Mouse (Mus musculus): Measurements from ENCODE around the gene Srrt. TPM values are rescaled to one million over a fixed set of nuclear protein-coding genes. Genes with fewer than 3 reads are reported as not detected.

Srrt gene
- 350 and 528 TPM in 2 replicates for total RNA-seq (2012; rRNA removed)

DNA sequence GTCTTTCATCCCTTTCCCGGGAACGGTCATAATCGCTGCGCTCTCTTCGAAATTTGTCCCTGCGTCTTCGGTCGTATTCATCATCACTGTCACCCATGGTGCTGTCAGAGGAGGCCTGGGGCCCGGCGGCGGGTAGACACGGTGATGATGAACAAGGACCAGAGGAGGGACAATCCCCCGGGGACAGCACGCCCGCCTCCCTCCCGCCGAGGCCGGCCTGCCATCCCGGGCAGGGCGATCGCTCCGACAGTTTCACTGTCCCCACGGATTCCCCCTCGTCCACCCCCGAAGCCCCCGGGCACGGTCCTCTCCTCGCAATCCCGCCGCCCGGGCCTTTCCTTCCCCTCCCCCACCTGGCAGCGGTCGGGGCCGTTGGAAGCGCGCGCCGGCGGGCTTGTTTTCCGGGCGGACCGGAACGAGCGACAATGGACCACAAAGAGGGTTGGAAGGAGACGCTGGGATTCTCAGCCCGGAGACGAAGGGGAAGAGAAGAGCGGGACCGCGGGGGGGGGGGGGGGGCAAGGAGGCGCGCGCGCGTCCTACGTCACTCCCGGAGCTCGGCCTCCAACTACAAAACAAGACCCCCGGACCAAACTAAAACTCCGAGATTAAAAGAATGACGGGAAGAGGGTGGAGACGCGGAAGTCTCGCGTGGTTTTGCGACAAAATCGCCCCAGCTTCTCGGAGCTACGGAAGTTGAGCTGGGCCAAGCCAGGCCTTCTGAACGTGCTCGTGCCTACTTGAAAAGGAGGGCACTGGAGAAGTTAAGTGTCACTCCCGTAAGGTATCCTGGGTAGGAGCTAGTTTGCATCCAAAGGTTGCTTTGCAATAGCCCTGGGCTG, at the start of gene Srrt:
TSS of gene Srrt (minus strand) at position 604 of the 842 bp plus-strand sequence.
- Histone ChIP-seq H3K9me3 (ENCODE audit: control insufficient read depth, insufficient read depth, low read depth, low read length) (no peaks in the 10 kb centered on the region), H3K36me3 (ENCODE audit: control insufficient read depth, insufficient read depth, low read length, poor library complexity, severe bottlenecking) (peaks cover 43% of the 10 kb centered on the region), H3K4me1 (ENCODE audit: control insufficient read depth in 2 of 2, insufficient read depth in 2 of 2, low read length in 2 of 2, poor library complexity in 1 of 2) (peaks cover 6 to 7% of the 10 kb centered on the region in 2 experiments; a peak in 2 of 4 replicates), H3K27ac (ENCODE audit: insufficient read depth, low read depth, low read length, poor library complexity, severe bottlenecking) (peak within 1 kb of the TSS; percentile 96), H3K4me3 (ENCODE audit: insufficient read depth in 1 of 2, low read depth in 1 of 2, low read length in 2 of 2, poor library complexity in 1 of 2, severe bottlenecking in 1 of 2) (peak within 1 kb of the TSS; percentile 60 to 84), H3K9ac (ENCODE audit: insufficient read depth, low read depth, low read length, poor library complexity, severe bottlenecking) (peak within 1 kb of the TSS; percentile 94)
- in situ Hi-C loops (cut with MboI; ENCODE audit: low sequenced_read_pairs in 2 of 2, unreplicated experiment in 2 of 2) = no loop called here
- peak; percentile 93 for DNase-seq (ENCODE audit: low read depth, low spot score)
- TF ChIP-seq MAFK (IDR thresholded peaks at IDR 0.05; ENCODE audit: insufficient read depth, low read depth, low read length) (no peak), CHD2 (IDR thresholded peaks at IDR 0.05; ENCODE audit: low read depth, low read length) (peak; percentile 94), ZNF384 (IDR thresholded peaks at IDR 0.05; ENCODE audit: low read depth, low read length) (no peak), HCFC1 (IDR thresholded peaks at IDR 0.05; ENCODE audit: borderline replicate concordance, insufficient read depth, low read length) (peak; percentile 23; the same call in 1 of the 2 replicates), ZC3H11A (IDR thresholded peaks at IDR 0.05; ENCODE audit: borderline replicate concordance, low read depth, low read length) (no peak)

DNA sequence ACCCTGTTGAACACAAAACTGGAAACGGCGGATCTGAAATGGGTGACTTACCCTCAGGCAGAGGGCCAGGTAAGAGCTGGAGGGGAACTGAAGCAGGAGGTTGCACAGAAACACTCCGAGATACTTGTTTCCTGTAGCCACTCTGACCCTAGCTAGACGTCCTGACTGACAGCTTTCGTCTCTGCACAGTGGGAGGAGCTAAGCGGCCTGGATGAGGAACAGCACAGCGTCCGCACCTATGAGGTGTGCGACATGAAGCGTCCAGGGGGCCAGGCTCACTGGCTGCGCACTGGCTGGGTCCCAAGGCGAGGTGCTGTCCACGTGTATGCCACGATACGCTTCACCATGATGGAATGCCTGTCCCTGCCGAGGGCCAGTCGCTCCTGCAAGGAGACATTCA, 46.6 kb upstream of the Srrt start:
- Histone ChIP-seq H3K4me3 (ENCODE audit: insufficient read depth in 1 of 2, low read depth in 1 of 2, low read length in 2 of 2, poor library complexity in 1 of 2, severe bottlenecking in 1 of 2) (0 out of 4 replicates have a peak overlapping the region, but pooled peaks of 1 of the 2 experiments have one; percentile 3), H3K36me3 (ENCODE audit: control insufficient read depth, insufficient read depth, low read length, poor library complexity, severe bottlenecking) (peaks cover 23% of the 10 kb centered on the region; the same call in 1 of the 2 replicates), H3K9me3 (ENCODE audit: control insufficient read depth, insufficient read depth, low read depth, low read length) (no peaks in the 10 kb centered on the region), H3K27ac (ENCODE audit: insufficient read depth, low read depth, low read length, poor library complexity, severe bottlenecking) (no peak overlapping the region), H3K4me1 (ENCODE audit: control insufficient read depth in 2 of 2, insufficient read depth in 2 of 2, low read length in 2 of 2, poor library complexity in 1 of 2) (peaks cover 0 to 17% of the 10 kb centered on the region in 2 experiments; a peak in 2 of 4 replicates), H3K9ac (ENCODE audit: insufficient read depth, low read depth, low read length, poor library complexity, severe bottlenecking) (no peak overlapping the region)
- TF ChIP-seq CHD2 (IDR thresholded peaks at IDR 0.05; ENCODE audit: low read depth, low read length) = no peak
- no peak for TF ChIP-seq ZC3H11A (IDR thresholded peaks at IDR 0.05; ENCODE audit: borderline replicate concordance, low read depth, low read length)
- no peak for TF ChIP-seq HCFC1 (IDR thresholded peaks at IDR 0.05; ENCODE audit: borderline replicate concordance, insufficient read depth, low read length)
- no peak for TF ChIP-seq ZNF384 (IDR thresholded peaks at IDR 0.05; ENCODE audit: low read depth, low read length)
- no peak for TF ChIP-seq MAFK (IDR thresholded peaks at IDR 0.05; ENCODE audit: insufficient read depth, low read depth, low read length)
- no peak for DNase-seq (ENCODE audit: low read depth, low spot score)
- in situ Hi-C loops (cut with MboI; ENCODE audit: low sequenced_read_pairs in 2 of 2, unreplicated experiment in 2 of 2) = no loop called here

DNA sequence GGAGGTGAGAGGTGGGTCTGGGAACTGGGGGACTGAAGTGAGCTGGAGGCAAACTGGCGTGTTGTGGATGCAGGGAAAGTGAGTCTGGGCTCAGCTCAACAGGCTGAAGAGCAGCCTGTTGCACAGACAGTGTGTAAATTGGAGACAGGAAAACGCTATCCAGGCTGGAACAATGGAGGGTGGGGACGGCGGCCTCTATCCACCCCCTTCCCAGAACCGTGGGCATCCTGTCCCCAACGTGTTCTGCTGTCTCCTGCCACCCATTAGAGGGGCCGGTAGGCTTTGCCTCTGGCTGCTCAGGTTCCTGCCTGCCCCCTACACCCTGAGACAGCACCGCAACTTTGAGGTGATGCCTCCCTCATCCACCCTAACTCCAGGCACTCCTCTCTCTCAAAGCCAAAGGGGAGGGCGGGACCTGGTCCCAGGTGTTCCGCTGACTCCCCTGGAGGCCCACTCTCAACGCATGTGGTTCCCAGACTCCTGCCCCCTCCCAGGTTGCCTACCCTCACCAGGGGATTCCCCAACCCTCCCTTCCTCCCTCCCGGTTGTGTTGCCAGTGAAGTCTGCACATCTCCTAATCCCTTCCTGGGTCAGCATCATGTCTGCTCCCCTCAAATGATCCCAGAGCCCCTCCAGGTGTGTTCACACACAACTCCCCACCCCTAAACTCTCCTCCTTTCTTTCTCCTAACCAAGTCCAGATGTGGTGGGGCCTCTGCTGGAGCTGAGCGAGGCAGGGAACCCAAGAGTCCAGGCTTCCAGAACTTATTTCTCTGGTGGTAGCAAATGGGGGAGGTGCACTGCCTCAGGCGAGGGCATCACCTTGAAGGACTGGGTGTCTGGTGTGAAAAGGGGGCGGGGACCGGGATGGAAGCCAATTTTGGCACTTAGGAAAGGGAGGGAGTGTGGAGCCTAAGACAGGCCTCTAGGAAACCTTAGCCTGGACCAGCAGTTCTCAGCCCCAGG, 44.8 kb upstream of the Srrt start:
- no peak for TF ChIP-seq HCFC1 (IDR thresholded peaks at IDR 0.05; ENCODE audit: borderline replicate concordance, insufficient read depth, low read length)
- Histone ChIP-seq H3K4me3 (ENCODE audit: insufficient read depth in 1 of 2, low read depth in 1 of 2, low read length in 2 of 2, poor library complexity in 1 of 2, severe bottlenecking in 1 of 2) (peak overlapping the region; percentile 86), H3K9me3 (ENCODE audit: control insufficient read depth, insufficient read depth, low read depth, low read length) (no peaks in the 10 kb centered on the region), H3K9ac (ENCODE audit: insufficient read depth, low read depth, low read length, poor library complexity, severe bottlenecking) (peak overlapping the region; percentile 36; the same call in 1 of the 2 replicates), H3K4me1 (ENCODE audit: control insufficient read depth in 2 of 2, insufficient read depth in 2 of 2, low read length in 2 of 2, poor library complexity in 1 of 2) (peaks cover 2 to 19% of the 10 kb centered on the region in 2 experiments; a peak in 2 of 4 replicates), H3K27ac (ENCODE audit: insufficient read depth, low read depth, low read length, poor library complexity, severe bottlenecking) (peak overlapping the region; percentile 12; the same call in 1 of the 2 replicates), H3K36me3 (ENCODE audit: control insufficient read depth, insufficient read depth, low read length, poor library complexity, severe bottlenecking) (peaks cover 18% of the 10 kb centered on the region; the same call in 1 of the 2 replicates)
- DNase-seq (ENCODE audit: low read depth, low spot score) = peak; percentile 74
- in situ Hi-C loops (cut with MboI; ENCODE audit: low sequenced_read_pairs in 2 of 2, unreplicated experiment in 2 of 2) = no loop called here

DNA sequence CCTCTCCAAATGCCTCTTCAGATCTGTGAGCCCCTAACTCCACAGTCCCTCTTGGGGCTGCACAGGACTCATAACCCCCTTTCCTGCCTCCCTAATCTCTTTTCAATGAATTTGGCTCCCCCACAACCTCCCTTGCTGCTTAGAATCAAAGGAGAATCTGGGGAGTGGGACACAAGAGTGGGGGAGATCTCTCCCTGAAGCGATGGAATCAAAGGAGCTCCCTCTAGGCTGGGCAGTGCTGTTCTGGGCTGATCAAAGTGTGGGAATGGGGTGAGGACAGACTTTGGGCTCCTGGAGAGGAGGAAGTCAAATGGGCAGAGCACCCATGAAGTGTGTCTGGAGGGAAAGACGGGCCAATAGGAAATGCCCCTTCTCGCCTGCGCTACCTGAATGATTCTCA, 43.9 kb upstream of the Srrt start:
- H3K4me1 ChIP-seq (ENCODE audit: control insufficient read depth in 2 of 2, insufficient read depth in 2 of 2, low read length in 2 of 2, poor library complexity in 1 of 2) = peaks cover 3 to 21% of the 10 kb centered on the region in 2 experiments; a peak in 3 of 4 replicates
- no peaks in the 10 kb centered on the region for H3K9me3 ChIP-seq (ENCODE audit: control insufficient read depth, insufficient read depth, low read depth, low read length)
- TF ChIP-seq CHD2 (IDR thresholded peaks at IDR 0.05; ENCODE audit: low read depth, low read length) = no peak
- no peak for TF ChIP-seq ZC3H11A (IDR thresholded peaks at IDR 0.05; ENCODE audit: borderline replicate concordance, low read depth, low read length)
- TF ChIP-seq ZNF384 (IDR thresholded peaks at IDR 0.05; ENCODE audit: low read depth, low read length) = no peak
- DNase-seq (ENCODE audit: low read depth, low spot score) = no peak
- peak overlapping the region; percentile 5; the same call in 1 of the 2 replicates for H3K27ac ChIP-seq (ENCODE audit: insufficient read depth, low read depth, low read length, poor library complexity, severe bottlenecking)
- peaks cover 14% of the 10 kb centered on the region; the same call in 1 of the 2 replicates for H3K36me3 ChIP-seq (ENCODE audit: control insufficient read depth, insufficient read depth, low read length, poor library complexity, severe bottlenecking)
- peak overlapping the region; percentile 41; the same call in 1 of the 2 replicates for H3K9ac ChIP-seq (ENCODE audit: insufficient read depth, low read depth, low read length, poor library complexity, severe bottlenecking)
- in situ Hi-C loops (cut with MboI; ENCODE audit: low sequenced_read_pairs in 2 of 2, unreplicated experiment in 2 of 2) = no loop called here
- H3K4me3 ChIP-seq (ENCODE audit: insufficient read depth in 1 of 2, low read depth in 1 of 2, low read length in 2 of 2, poor library complexity in 1 of 2, severe bottlenecking in 1 of 2) = peak overlapping the region; percentile 86

Measured in ES-E14 (cell line).